Mouse (Mus musculus) layer of hippocampus, adult 9-11 months (tissue): ENCODE results near the gene Sigirr.

Experiments
- DNase-seq: peaks from one replicate; pipeline ENCODE4 v3.0.0; 2022

The Sigirr gene

DNA sequence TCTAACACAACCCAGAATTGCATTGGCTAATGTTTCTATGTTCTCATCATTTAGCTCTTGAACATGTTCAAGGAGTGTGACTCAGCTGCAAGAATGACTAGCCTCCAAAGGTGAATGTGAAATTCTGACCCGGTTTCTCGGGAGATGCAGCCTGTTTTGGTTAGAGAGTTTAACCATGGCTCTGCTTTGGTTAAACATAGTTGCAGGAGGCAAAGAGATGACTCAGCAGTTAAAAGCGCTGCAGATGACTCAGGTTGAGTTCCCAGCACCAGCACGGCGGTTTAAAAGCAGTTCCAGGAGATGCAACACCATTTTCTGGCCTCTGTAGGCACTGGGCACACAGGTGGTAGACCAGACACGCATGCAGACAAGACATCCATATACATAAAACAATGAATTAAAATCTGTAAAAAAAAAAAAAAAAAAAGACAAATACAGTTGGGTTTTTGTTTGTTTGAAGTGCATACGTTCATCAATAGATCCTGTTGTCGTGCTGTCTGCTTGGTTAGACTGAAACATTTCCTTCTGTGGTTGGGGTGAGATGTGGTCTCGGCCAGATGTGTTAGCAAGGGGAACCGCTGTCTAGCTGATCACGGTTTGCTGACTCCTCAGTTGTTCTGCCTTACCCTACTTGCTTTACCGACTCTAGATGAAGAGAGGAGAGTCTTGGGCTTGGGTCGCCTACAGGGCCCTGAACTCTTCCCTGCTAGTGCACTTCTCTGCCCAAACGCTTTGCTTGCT is 41.6 kb downstream of the Sigirr start:
- DNase-seq = no peak

DNA sequence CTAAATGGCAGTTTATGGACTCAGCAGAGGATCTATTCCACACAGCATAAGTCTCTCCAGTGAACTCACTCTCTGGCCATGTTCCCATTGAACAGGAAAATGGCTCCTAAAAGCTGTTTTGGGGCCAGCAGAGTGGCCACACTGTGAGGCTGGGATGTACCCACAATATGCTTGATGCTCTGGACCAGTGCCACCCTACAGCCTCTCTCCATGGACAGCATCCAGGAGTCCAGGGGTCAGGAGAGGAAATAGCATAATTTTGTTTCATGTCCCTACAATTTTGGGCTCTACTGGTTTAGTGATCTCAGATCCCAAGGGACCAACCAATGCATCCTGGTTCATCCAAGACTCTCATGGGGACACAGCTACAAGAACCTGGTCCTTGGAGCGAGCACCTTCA is 42.8 kb downstream of the Sigirr start:
- DNase-seq = no peak

DNA sequence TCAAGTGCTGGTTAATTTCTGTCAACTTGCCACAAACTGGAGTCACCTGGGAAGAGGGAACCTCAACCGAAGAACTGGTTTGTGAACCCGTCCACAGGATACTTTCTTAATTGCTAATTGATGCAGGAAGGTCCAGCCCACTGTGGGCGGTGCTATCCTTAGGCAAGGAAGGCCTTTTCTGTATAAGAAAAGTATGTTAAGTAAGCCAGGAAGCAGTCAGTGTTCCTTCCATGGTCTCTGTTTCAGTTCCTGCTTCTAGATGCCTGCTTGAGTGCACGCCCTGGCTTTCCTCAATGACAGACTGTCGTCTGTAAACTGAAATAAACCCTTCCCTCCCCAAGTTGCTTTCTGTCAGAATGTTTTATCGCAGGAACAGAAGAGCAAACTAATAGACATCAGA is 43.4 kb downstream of the Sigirr start:
- no peak for DNase-seq

DNA sequence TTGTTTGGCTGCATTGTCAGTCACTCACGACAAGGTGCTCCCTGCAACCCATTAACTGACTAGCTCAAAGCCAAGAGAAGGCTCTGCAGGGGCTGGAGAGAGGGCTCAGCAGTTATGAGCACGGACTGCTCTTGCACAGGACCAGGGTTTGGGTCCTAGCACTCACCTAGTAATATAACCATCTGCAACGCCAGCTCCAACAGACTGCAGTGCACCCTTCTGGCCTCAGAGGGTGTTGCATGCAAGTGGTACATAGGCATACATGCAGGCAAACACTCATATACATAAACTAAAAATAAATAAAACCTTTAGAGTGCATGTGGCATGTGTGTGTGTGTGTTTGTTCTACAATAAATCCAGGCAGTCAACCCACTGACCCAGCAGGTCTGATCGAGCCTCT is 44.6 kb downstream of the Sigirr start:
- DNase-seq = no peak

DNA sequence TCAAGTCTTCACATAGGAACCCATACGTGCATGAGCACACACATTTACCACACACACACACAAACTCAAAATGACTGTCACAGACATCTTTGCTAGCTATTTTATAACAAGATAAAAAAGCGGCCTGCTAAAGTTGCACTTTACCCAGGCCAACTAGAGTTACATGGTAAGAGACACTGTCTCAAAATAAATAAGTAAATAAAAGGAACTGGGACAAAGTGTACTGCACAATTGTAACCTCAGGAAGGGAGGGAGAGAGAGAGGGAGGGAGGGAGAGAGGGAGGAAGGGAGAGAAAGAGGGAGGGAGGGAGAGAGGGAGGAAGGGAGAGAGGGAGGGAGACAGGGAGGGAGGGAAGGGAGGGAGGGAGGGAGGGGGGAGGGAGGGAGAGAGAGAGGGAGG is 48.0 kb downstream of the Sigirr start:
- no peak for DNase-seq

DNA sequence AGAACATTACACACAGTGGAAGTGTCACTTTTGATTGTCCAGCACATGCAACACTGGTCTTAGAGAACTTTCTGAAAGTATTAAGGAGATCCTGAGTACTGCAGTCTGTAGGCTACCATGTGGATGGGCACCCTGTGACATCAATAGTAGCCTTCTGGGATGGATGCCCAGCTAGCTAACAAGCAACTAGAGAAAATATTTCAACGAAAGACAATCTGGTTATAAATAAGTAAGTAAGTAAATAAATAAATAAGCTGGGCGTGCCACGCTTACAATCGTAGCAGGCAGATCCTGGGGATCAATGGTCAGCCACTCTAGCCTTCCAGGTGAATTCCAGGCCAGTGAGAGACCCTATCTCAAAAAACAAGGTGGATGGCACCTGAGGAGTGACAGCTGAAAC is 48.4 kb downstream of the Sigirr start:
- no peak for DNase-seq

DNA sequence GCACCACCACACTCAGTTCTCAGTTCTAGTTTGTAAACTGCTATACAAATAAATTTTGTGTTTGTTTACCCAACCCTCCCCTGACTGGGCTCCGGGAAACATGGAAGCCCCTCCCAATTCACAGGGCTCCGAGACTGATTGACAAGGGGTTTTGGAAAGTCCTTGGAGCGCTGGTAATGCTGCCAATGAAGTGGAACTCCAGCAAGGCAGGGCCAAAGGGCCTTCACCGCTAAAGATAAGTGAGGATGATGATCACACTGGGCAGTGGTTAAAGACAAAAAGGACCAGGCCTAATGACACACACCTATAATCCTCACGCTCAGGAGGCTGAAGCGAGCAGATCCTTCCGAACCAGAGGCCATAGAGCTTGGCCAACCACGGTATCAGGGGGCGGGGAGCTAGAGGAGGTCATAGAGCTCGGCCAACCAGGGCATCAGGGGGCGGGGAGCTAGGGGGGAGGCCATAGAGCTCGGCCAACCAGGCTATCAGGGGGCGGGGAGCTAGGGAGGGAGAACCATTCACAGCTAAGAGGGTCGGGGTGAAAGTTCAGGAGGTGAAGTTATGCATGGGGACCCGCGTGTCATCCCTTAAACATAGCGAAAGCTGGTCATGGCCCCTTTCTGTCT is 49.2 kb downstream of the Sigirr start:
- DNase-seq = no peak

DNA sequence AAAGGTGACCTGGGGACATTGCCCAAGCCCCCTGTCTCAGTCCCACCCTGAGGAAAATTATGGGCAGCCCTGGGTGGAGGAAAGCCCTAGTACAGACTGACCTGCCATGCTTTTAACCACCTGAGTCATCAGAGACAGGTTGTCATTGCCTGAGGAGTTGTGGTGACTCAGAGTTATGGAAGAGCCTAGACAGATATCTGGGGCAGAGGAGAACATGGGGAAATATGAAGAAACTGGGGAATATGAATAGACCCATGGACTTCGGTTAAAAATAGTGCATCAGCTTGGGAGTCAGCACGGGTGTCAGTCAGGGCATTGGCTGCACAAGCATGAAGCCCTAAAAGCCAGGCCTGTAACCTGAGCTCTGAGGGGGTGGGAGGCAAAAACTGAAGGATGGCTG is 51.0 kb downstream of the Sigirr start:
- DNase-seq = no peak

DNA sequence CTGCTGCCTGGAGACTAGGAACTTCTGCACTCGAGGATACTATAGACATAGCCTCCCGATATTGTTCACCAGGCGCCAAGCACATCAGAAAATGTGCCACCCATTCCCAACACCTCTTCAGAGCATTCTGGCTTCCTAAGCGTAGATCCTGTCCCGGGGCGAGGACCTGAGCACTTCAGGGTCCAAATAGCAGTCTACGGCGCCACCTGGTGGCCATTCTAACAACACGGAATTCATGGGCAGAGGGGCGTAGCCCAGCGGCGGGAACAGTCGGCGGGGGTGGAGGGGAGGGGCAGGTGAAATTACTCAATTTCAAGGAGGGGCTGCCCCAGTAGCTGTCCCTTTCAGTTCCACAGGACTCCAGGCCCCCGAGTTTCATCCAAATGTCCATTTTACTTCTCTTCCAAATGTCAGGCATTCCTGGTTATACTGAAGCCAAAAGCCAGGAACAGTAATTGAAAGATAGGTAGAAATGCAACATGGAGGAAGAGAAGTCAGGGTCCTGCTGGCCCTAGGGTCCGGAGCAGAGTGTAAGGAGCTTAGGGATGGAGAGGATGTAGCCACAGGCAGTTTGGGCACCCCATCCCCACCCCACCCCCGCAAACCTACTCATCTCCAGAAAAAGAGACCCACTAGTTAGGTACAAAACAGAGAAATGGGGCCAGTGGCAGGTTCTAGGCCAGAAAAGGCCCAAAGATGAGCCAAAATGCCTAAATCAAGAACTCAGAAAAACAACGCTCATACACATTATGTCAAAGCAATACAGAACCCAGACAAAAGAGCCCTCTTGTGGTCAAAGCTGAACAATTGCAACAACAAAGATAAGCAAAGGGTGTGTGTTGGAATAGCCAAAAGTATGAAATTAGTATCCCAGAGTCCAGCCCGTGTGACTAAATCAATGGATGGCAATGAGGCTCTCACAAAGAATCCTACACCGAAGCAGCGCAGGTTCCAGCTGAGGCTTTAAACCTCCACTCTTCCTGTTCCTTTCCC is 51.9 kb downstream of the Sigirr start:
- DNase-seq = peak; percentile 87

DNA sequence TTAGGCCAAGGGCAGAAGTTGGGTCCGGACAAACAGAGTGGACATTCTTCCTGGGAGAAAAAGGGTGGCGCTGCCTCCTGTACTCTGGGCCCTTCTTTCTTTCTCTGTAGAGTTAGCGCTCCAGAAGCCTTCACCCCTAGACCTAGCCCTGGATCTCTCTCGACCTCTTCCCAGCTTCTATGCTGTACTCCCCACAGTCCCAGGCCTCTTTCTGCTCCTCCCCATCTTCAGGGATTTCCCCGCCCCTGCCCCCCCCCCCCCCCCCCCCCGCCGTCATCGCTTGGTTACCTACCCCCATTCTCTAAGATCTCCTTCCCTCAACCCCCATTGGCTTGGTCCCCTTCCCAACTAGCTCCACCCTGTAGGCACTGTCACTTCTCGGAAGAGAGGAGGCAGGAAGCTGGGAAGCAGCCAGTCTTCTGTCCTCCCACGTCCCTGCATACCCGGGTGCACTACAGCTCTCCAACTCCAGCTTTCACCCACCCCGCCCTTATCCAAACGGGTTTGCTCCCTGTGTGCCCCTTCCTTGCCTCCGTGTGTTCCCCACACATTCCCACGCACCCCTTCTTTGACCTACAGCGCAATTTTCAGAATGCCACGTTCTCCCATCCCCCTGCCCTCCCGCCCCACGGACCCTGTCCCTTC is 52.7 kb downstream of the Sigirr start:
- peak; percentile 88 for DNase-seq

DNA sequence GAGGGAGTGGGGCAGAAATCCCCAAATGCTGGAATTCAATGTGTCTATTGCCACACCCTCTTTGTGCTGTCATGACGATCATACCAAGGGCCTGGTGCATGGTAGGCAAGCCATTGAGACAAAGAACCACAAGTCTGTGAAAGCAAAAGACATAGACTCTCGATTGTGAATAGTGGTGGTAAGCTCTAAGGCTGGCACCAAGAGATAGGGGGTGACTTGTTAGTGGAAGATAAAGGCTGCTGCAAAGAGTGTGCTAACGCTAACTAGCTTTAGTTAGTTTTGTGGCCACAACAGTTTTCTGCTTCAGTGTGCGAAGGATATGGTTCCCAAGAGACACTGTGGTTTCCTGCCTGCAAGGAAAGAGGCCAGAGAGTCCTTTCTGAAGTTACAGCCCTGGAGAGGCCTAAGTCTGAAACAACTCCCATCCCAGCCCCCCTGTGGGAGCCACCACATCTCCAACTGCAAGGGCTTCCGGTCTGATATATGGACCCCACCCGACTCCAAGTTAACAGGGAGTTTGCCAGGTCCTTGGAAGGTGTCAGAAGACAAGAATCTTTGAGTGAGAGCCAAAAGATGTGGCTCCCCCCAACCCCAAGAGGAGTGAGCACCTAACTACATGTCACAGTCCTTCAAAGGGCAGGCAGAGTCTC is 53.3 kb downstream of the Sigirr start:
- DNase-seq = no peak

DNA sequence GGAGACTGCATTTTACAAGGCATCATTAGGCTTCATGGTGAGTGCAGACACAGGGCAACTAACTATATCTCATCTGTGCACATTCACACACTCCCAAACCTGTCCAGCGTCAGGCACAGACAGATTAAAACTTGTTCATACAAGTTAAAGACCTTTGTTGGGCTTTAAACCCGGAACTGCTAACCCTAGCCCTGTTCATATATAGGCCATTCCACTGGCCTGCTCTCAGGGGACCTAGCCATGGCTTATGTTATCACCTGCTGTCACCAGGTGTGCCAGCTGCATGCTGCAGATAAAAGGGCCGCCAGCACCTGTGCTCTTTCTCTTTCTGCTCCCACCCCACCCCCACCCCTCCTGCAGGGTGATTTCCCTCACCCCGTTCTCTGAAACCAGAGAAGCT is 57.8 kb downstream of the Sigirr start:
- no peak for DNase-seq

DNA sequence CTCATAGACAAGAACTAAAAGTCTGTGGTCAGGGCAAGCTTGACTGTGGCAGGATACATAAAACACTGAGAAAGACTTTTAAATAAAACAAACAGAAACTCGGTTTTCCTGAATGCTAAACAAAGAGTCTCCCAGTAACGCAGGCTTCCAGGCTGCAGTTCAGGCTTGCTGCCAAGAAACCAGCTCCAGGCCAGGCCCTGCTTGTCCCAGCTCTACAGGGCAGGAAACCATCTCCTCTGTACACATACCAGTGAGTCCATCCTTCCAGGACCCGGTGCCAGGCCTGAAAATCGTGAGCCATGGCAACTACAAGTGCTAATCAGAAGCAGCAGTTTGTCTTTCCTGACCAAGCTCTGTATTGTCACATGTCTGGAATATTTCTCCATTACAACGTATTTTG is 58.7 kb downstream of the Sigirr start:
- no peak for DNase-seq
